Mouse (Mus musculus) CH12.LX (cell line): ENCODE results near the gene Nxpe3. TPM values are rescaled to one million over a fixed set of nuclear protein-coding genes. Genes with fewer than 3 reads are reported as not detected.
A peak's percentile ranks its signal among the peaks of the same experiment; 100 is the strongest.
"Not testable (repeated sequence)": the region's sequence is repeated elsewhere in the genome, so short reads cannot be mapped to it uniquely, and the experiment has no call there.

Experiments used
- DNase-seq: peaks from one replicate; pipeline ENCODE4 v3.0.0-alpha.2; 2013; ENCODE audit errors: extremely low read depth
- H3K27ac ChIP-seq: 2 replicates; pipeline ENCODE4 v1.5.1; 2012; ENCODE audit warnings: low read depth, mild to moderate bottlenecking, control low read depth, moderate library complexity; ENCODE audit not compliant: insufficient read depth
- H3K27me3 ChIP-seq: replicated peaks from 2 replicates; pipeline ENCODE3; 2012; ENCODE audit warnings: inconsistent platforms
- H3K36me3 ChIP-seq, 2 experiments: replicated peaks in 1 of 2; 2 replicates each; pipeline versions ENCODE3 to v1.6.1; 2012; ENCODE audit warnings: inconsistent platforms in 1 of 2, low read length in 1 of 2, mild to moderate bottlenecking in 1 of 2, mixed read lengths in 1 of 2, moderate library complexity in 1 of 2; ENCODE audit not compliant: control insufficient read depth in 1 of 2, insufficient read depth in 1 of 2
- H3K4me1 ChIP-seq, 2 experiments: 2 replicates each; pipeline ENCODE4 v1.6.1; 2012; ENCODE audit warnings: inconsistent platforms in 1 of 2, moderate library complexity in 1 of 2; ENCODE audit not compliant: insufficient read depth in 2 of 2, control insufficient read depth in 1 of 2
- H3K4me2 ChIP-seq: 2 replicates; pipeline ENCODE4 v1.6.1; 2012; ENCODE audit warnings: low read depth, mild to moderate bottlenecking, control low read depth; ENCODE audit not compliant: poor library complexity, insufficient read depth, severe bottlenecking
- H3K4me3 ChIP-seq, 3 experiments: fragments of 150-350 bp in 1 of 3; sonication (generic) in 1 of 3; replicated peaks in 1 of 3; 2 replicates each; pipeline versions ENCODE3 to v1.5.1; 2011 to 2012; ENCODE audit warnings: low read depth in 2 of 3, low read length in 2 of 3, mild to moderate bottlenecking in 2 of 3, moderate library complexity in 2 of 3, control low read depth in 1 of 3, improper control_type of control experiment in 1 of 3, inconsistent platforms in 1 of 3, mixed read lengths in 1 of 3; ENCODE audit not compliant: poor library complexity in 1 of 3
- H3K79me2 ChIP-seq: replicated peaks from 2 replicates; pipeline ENCODE4 v1.6.1; 2012; ENCODE audit warnings: mild to moderate bottlenecking, moderate library complexity; ENCODE audit not compliant: control insufficient read depth, poor library complexity, insufficient read depth, severe bottlenecking; ENCODE audit errors: extremely low read depth
- H3K9ac ChIP-seq: 2 replicates; pipeline ENCODE4 v1.6.1; 2012; ENCODE audit warnings: low read depth, mild to moderate bottlenecking, control low read depth, moderate library complexity; ENCODE audit not compliant: insufficient read depth
- H3K9me3 ChIP-seq: replicated peaks from 2 replicates; pipeline ENCODE3; 2012; ENCODE audit warnings: low read length, inconsistent platforms, mixed read lengths
- CHD1 ChIP-seq: IDR thresholded peaks from 2 replicates; pipeline ENCODE4 v1.6.1; 2012; ENCODE audit warnings: low read depth, low read length, improper control_type of control experiment, inconsistent platforms
- CTCF ChIP-seq, 2 experiments: IDR thresholded peaks in 1 of 2; conservative IDR thresholded peaks in 1 of 2; 2 replicates each; pipeline ENCODE4 v1.5.1; 2011 to 2012; ENCODE audit warnings: low read depth in 2 of 2, low read length in 2 of 2, improper control_type of control experiment in 1 of 2, inconsistent platforms in 1 of 2, mild to moderate bottlenecking in 1 of 2, moderate library complexity in 1 of 2
- E2F4 ChIP-seq: IDR thresholded peaks from 2 replicates; pipeline ENCODE4 v1.6.1; 2011; ENCODE audit warnings: low read depth, low read length, improper control_type of control experiment; ENCODE audit not compliant: insufficient replicate concordance
- ELF1 ChIP-seq: IDR thresholded peaks from 2 replicates; pipeline ENCODE4 v1.6.1; 2014; ENCODE audit warnings: low read depth, mild to moderate bottlenecking, inconsistent platforms, low read length, improper control_type of control experiment
- HCFC1 ChIP-seq: IDR thresholded peaks from 2 replicates; pipeline ENCODE4 v1.6.1; 2012; ENCODE audit warnings: low read depth, mild to moderate bottlenecking, inconsistent platforms, low read length, improper control_type of control experiment
- JUND ChIP-seq: conservative IDR thresholded peaks from 2 replicates; pipeline ENCODE4 v1.6.1; 2011; ENCODE audit warnings: low read depth, low read length, improper control_type of control experiment
- KAT2A ChIP-seq: IDR thresholded peaks from 2 replicates; pipeline ENCODE4 v1.6.1; 2012; ENCODE audit warnings: low read length, improper control_type of control experiment, inconsistent platforms; ENCODE audit not compliant: insufficient replicate concordance
- SIN3A ChIP-seq: IDR thresholded peaks from 2 replicates; pipeline ENCODE4 v1.6.1; 2012; ENCODE audit warnings: low read length, improper control_type of control experiment, inconsistent platforms
- USF1 ChIP-seq: IDR thresholded peaks from 2 replicates; pipeline ENCODE4 v1.6.1; 2014; ENCODE audit warnings: low read depth, mild to moderate bottlenecking, inconsistent platforms, low read length, improper control_type of control experiment
- ZC3H11A ChIP-seq: IDR thresholded peaks from 2 replicates; pipeline ENCODE4 v1.6.1; 2012; ENCODE audit warnings: low read depth, mild to moderate bottlenecking, inconsistent platforms, low read length, improper control_type of control experiment
- ZMIZ1 ChIP-seq: IDR thresholded peaks from 2 replicates; pipeline ENCODE4 v1.6.1; 2012; ENCODE audit warnings: low read depth, mild to moderate bottlenecking, inconsistent platforms, low read length, improper control_type of control experiment
- dilution Hi-C: fragments of 300-500 bp; cut with MboI; formaldehyde crosslinking; loops from 2 replicates; pipeline ENCODE4 v1.14.3; 2020; ENCODE audit warnings: low sequenced_read_pairs; ENCODE audit not compliant: extremely low pct_unique_long_range_greater_than_20kb, extremely low pct_ligation_motif_present
- in situ Hi-C: fragments of 300-500 bp; cut with MboI; formaldehyde crosslinking; loops from 3 replicates; pipeline ENCODE4 v1.14.3; 2019; ENCODE audit warnings: low sequenced_read_pairs, low pct_ligation_motif_present, low pct_unique_long_range_greater_than_20kb, mixed read lengths
- polyA plus RNA-seq: library from polyadenylated mRNA; unstranded; fragments of >175 nt; gene quantifications from 2 replicates; pipeline ENCODE4 v1.2.1, GENCODE M21; 2012; ENCODE audit warnings: low read depth; ENCODE audit not compliant: insufficient read length
- total RNA-seq, 2 experiments: library from RNA; depleted of rRNA; stranded (reverse); fragments of 300-350 nt in 1 of 2; fragments of >200 nt in 1 of 2; gene quantifications; 2 replicates each; pipeline ENCODE4 v1.2.3; 2012 to 2014

The Nxpe3 gene
- total and polyA plus RNA-seq, 3 experiments = 5.4 to 12.3 (median 10.6) TPM

- no peak for TF ChIP-seq ZC3H11A
Measured at GRCm38 (mm10) chr16:55838510-55839474, 56.3 kb downstream of the Nxpe3 start, which contains the start of gene Nfkbiz (continued).

GRCm38 (mm10) chr16:55838129-55838509 lies 57.0 kb downstream of the Nxpe3 start:
- DNase-seq = no peak
- TF ChIP-seq JUND = no peak
- peak; percentile 11; the same call in 1 of the 2 replicates for TF ChIP-seq ZMIZ1
- 0 out of 2 replicates have a peak, but pooled peaks have one; percentile 7 for TF ChIP-seq HCFC1
- TF ChIP-seq USF1 = no peak
- TF ChIP-seq CHD1 = peak; percentile 84; the same call in 1 of the 2 replicates
- 0 out of 2 replicates have a peak, but pooled peaks have one; percentile 13 for TF ChIP-seq E2F4
- TF ChIP-seq KAT2A = 0 out of 2 replicates have a peak, but pooled peaks have one; percentile 9
- no peak for TF ChIP-seq ELF1
- TF ChIP-seq, all 38 proteins: peak for 5
- peak overlapping the region; percentile 39 for H3K9ac ChIP-seq
- dilution Hi-C loops = no loop called here
- H3K27me3 ChIP-seq = no peaks in the 10 kb centered on the region
- peaks cover 44% of the 10 kb centered on the region for H3K79me2 ChIP-seq
- peaks cover 9 to 41% of the 10 kb centered on the region in 2 experiments for H3K36me3 ChIP-seq
- H3K4me3 ChIP-seq = peak overlapping the region; percentile 61 to 72 (median 67)
- peak overlapping the region; percentile 75 for H3K27ac ChIP-seq
- peak overlapping the region; percentile 98 for H3K4me2 ChIP-seq
- no peaks in the 10 kb centered on the region for H3K9me3 ChIP-seq
- in situ Hi-C loops = no loop called here
- peaks cover 17 to 48% of the 10 kb centered on the region in 2 experiments for H3K4me1 ChIP-seq

GRCm38 (mm10) chr16:55837653-55838052 lies 57.4 kb downstream of the Nxpe3 start:
- in situ Hi-C loops, H3K9me3 ChIP-seq, H3K27me3 ChIP-seq, dilution Hi-C loops: not testable (repeated sequence)
- TF ChIP-seq CTCF (conservative IDR thresholded peaks at IDR 0.05 in 1 of 2, IDR thresholded peaks at IDR 0.05 in 1 of 2; ENCODE audit: low read depth in 2 of 2, low read length in 2 of 2) (0 out of 4 replicates have a peak, but pooled peaks of 1 of the 2 experiments have one; percentile 21), SIN3A (peak; percentile 47; the same call in 1 of the 2 replicates)
- peaks cover 17 to 53% of the 10 kb centered on the region in 2 experiments for H3K4me1 ChIP-seq
- H3K4me3 ChIP-seq = peak overlapping the region; percentile 61 to 72 (median 67)
- H3K27ac ChIP-seq = peak overlapping the region; percentile 79
- H3K36me3 ChIP-seq = peaks cover 9 to 41% of the 10 kb centered on the region in 2 experiments
- DNase-seq = peak; percentile 54
- peak overlapping the region; percentile 98 for H3K4me2 ChIP-seq
- peak overlapping the region; percentile 39 for H3K9ac ChIP-seq
- H3K79me2 ChIP-seq = peaks cover 49% of the 10 kb centered on the region
